Mouse (Mus musculus) neural tube, embryonic 13.5 days (tissue): ENCODE measurements at regions not wholly inside any gene's neighbourhood (a gene's known extent, or its start where the extent isn't known, plus 50 kb on each side); places are given as distances from the start of the nearest gene placed in this dataset.

Experiments used
- ATAC-seq: fragments of 200-750 bp; cut with Nextera tagmentation; 2 replicates; pipeline ENCODE4 v1.8.0; 2017; ENCODE audit warnings: low read depth, mild to moderate bottlenecking, moderate TSS enrichment, moderate library complexity
- H3K27ac ChIP-seq: fragments of 300-500 bp; sonication (generic); replicated peaks from 2 replicates; pipeline ENCODE4 v1.5.1; 2015; ENCODE audit warnings: moderate library complexity, mild to moderate bottlenecking, inconsistent platforms
- H3K27me3 ChIP-seq: fragments of 300-500 bp; sonication (generic); 2 replicates; pipeline ENCODE4 v1.6.1; 2015; ENCODE audit warnings: mild to moderate bottlenecking, inconsistent platforms
- H3K36me3 ChIP-seq: fragments of 300-500 bp; sonication (generic); 2 replicates; pipeline ENCODE4 v1.6.1; 2015; ENCODE audit warnings: mild to moderate bottlenecking, inconsistent platforms
- H3K4me1 ChIP-seq: fragments of 300-500 bp; sonication (generic); replicated peaks from 2 replicates; pipeline ENCODE4 v1.6.1; 2015; ENCODE audit warnings: inconsistent platforms
- H3K4me2 ChIP-seq: fragments of 300-500 bp; sonication (generic); 2 replicates; pipeline ENCODE4 v1.6.1; 2015; ENCODE audit warnings: inconsistent platforms, mild to moderate bottlenecking, moderate library complexity
- H3K4me3 ChIP-seq: fragments of 300-500 bp; sonication (generic); 2 replicates; pipeline ENCODE4 v1.5.1; 2015; ENCODE audit warnings: mild to moderate bottlenecking, inconsistent platforms
- H3K9ac ChIP-seq: fragments of 300-500 bp; sonication (generic); 2 replicates; pipeline ENCODE4 v1.6.1; 2015; ENCODE audit warnings: moderate library complexity, mild to moderate bottlenecking, inconsistent platforms
- H3K9me3 ChIP-seq: fragments of 300-500 bp; sonication (generic); 2 replicates; pipeline ENCODE4 v1.6.1; 2016; ENCODE audit warnings: inconsistent platforms
- WGBS: fragments of 180-500 bp; shearing (Covaris S2); methylation state at CpG from one replicate; pipeline ENCODE4 v1.1.7; 2015; 5-methylcytosine and 5-hydroxymethylcytosine counted together

GRCm38 (mm10) chr11:28782486-28782885, 70.5 kb upstream of the Efemp1 start:
- ATAC-seq, result no peak

GRCm38 (mm10) chr11:28770831-28771230, 82.2 kb upstream of the Efemp1 start:
- WGBS, result 94% methylated on average over 1 of the region's 1 CpGs
- H3K27ac ChIP-seq, result no peak overlapping the region
- ATAC-seq, result no peak

More at GRCm38 (mm10) chr11:28782486-28782885, 70.5 kb upstream of the Efemp1 start:
- H3K36me3 ChIP-seq, result no peaks in the 10 kb centered on the region
- no peaks in the 10 kb centered on the region for H3K27me3 ChIP-seq
- H3K9me3 ChIP-seq, result no peaks in the 10 kb centered on the region
- H3K4me1 ChIP-seq, result no peaks in the 10 kb centered on the region
- 75% methylated on average over 2 of the region's 2 CpGs for WGBS
- H3K27ac ChIP-seq, result no peak overlapping the region
- H3K4me3 ChIP-seq, result no peak overlapping the region
- H3K4me2 ChIP-seq, result no peak overlapping the region
- H3K9ac ChIP-seq, result no peak overlapping the region

GRCm38 (mm10) chr11:28760751-28761150, 92.3 kb upstream of the Efemp1 start:
- no peak overlapping the region for H3K9ac ChIP-seq
- H3K36me3 ChIP-seq, result no peaks in the 10 kb centered on the region
- H3K4me2 ChIP-seq, result no peak overlapping the region
- no peak for ATAC-seq
- H3K4me1 ChIP-seq, result no peaks in the 10 kb centered on the region
- H3K27me3 ChIP-seq, result no peaks in the 10 kb centered on the region
- no peaks in the 10 kb centered on the region for H3K9me3 ChIP-seq
- H3K27ac ChIP-seq, result no peak overlapping the region
- H3K4me3 ChIP-seq, result no peak overlapping the region

More at GRCm38 (mm10) chr11:28770831-28771230, 82.2 kb upstream of the Efemp1 start:
- H3K27me3 ChIP-seq, result no peaks in the 10 kb centered on the region
- H3K4me1 ChIP-seq, result no peaks in the 10 kb centered on the region
- no peaks in the 10 kb centered on the region for H3K36me3 ChIP-seq
- no peaks in the 10 kb centered on the region for H3K9me3 ChIP-seq
- no peak overlapping the region for H3K4me2 ChIP-seq
- no peak overlapping the region for H3K9ac ChIP-seq
- H3K4me3 ChIP-seq, result no peak overlapping the region

- H3K9ac ChIP-seq, result peak overlapping the region; percentile 45; the same call in 1 of the 2 replicates
- peak; percentile 95 for ATAC-seq
These were observed 117.9 kb upstream of the Efemp1 start for GRCm38 (mm10) chr11:28734941-28735597.

GRCm38 (mm10) chr11:28734581-28734931, 118.4 kb upstream of the Efemp1 start:
- Histone ChIP-seq H3K4me3 (no peak overlapping the region), H3K4me2 (peak overlapping the region; percentile 53), H3K27me3 (peaks cover 20% of the 10 kb centered on the region), H3K4me1 (peaks cover 20% of the 10 kb centered on the region), H3K9me3 (no peaks in the 10 kb centered on the region), H3K36me3 (no peaks in the 10 kb centered on the region), H3K9ac (no peak overlapping the region), H3K27ac (no peak overlapping the region)
- 14% methylated on average over 1 of the region's 1 CpGs for WGBS
- no peak for ATAC-seq

More at GRCm38 (mm10) chr11:28734941-28735597, 117.9 kb upstream of the Efemp1 start:
- H3K9me3 ChIP-seq, result no peaks in the 10 kb centered on the region
- peaks cover 20% of the 10 kb centered on the region for H3K27me3 ChIP-seq
- H3K4me1 ChIP-seq, result peaks cover 20% of the 10 kb centered on the region
- no peaks in the 10 kb centered on the region for H3K36me3 ChIP-seq
- H3K27ac ChIP-seq, result peak overlapping the region; percentile 74; the same call in 1 of the 2 replicates
- H3K4me3 ChIP-seq, result peak overlapping the region; percentile 21
- peak overlapping the region; percentile 53 for H3K4me2 ChIP-seq
- under 1% methylated on average over 8 of the region's 8 CpGs for WGBS

- Histone ChIP-seq H3K4me2 (no peak overlapping the region), H3K4me3 (no peak overlapping the region), H3K36me3 (no peaks in the 10 kb centered on the region), H3K9ac (no peak overlapping the region), H3K27ac (no peak overlapping the region), H3K4me1 (peaks cover 20% of the 10 kb centered on the region), H3K27me3 (peaks cover 20% of the 10 kb centered on the region), H3K9me3 (no peaks in the 10 kb centered on the region)
- 0 out of 2 replicates have a peak, but pooled peaks have one; percentile 69 for ATAC-seq
- WGBS, result 18% methylated on average over 3 of the region's 3 CpGs
These were observed 119.0 kb upstream of the Efemp1 start for GRCm38 (mm10) chr11:28733877-28734580.

- WGBS, result 41% methylated on average over 2 of the region's 2 CpGs
- Histone ChIP-seq H3K9ac (no peak overlapping the region), H3K4me1 (peaks cover 12% of the 10 kb centered on the region), H3K27me3 (peaks cover 18% of the 10 kb centered on the region), H3K27ac (no peak overlapping the region), H3K9me3 (no peaks in the 10 kb centered on the region), H3K36me3 (no peaks in the 10 kb centered on the region), H3K4me3 (no peak overlapping the region), H3K4me2 (no peak overlapping the region)
- ATAC-seq, result no peak
These were observed 122.9 kb upstream of the Efemp1 start for GRCm38 (mm10) chr11:28730140-28730539.

- no peak for ATAC-seq
- Histone ChIP-seq H3K4me3 (no peak overlapping the region), H3K4me2 (no peak overlapping the region), H3K36me3 (no peaks in the 10 kb centered on the region), H3K9me3 (no peaks in the 10 kb centered on the region), H3K4me1 (no peaks in the 10 kb centered on the region), H3K27ac (no peak overlapping the region), H3K27me3 (no peaks in the 10 kb centered on the region), H3K9ac (no peak overlapping the region)
- 68% methylated on average over 3 of the region's 3 CpGs for WGBS
These were observed 125.4 kb upstream of the Ccdc85a start for GRCm38 (mm10) chr11:28709511-28709910.

- WGBS, result 93% methylated on average over 6 of the region's 6 CpGs
- Histone ChIP-seq H3K36me3 (no peaks in the 10 kb centered on the region), H3K4me1 (no peaks in the 10 kb centered on the region), H3K27ac (no peak overlapping the region), H3K4me2 (no peak overlapping the region), H3K27me3 (no peaks in the 10 kb centered on the region), H3K9me3 (no peaks in the 10 kb centered on the region), H3K9ac (no peak overlapping the region), H3K4me3 (no peak overlapping the region)
- ATAC-seq, result no peak
These were observed 124.3 kb upstream of the Ccdc85a start for GRCm38 (mm10) chr11:28708431-28708830.

GRCm38 (mm10) chr11:28702384-28702783, 118.3 kb upstream of the Ccdc85a start:
- no peak for ATAC-seq
- Histone ChIP-seq H3K4me3 (no peak overlapping the region), H3K4me1 (peaks cover 9% of the 10 kb centered on the region)

GRCm38 (mm10) chr11:28701379-28701778, 117.3 kb upstream of the Ccdc85a start:
- H3K4me3 ChIP-seq, result no peak overlapping the region
- no peak overlapping the region for H3K27ac ChIP-seq
- no peaks in the 10 kb centered on the region for H3K27me3 ChIP-seq
- WGBS, result 91% methylated on average over 2 of the region's 2 CpGs
- no peaks in the 10 kb centered on the region for H3K36me3 ChIP-seq
- no peak for ATAC-seq
- H3K9ac ChIP-seq, result no peak overlapping the region
- peaks cover 9% of the 10 kb centered on the region for H3K4me1 ChIP-seq
- H3K4me2 ChIP-seq, result no peak overlapping the region
- no peaks in the 10 kb centered on the region for H3K9me3 ChIP-seq

More at GRCm38 (mm10) chr11:28702384-28702783, 118.3 kb upstream of the Ccdc85a start:
- Histone ChIP-seq H3K36me3 (no peaks in the 10 kb centered on the region), H3K27me3 (no peaks in the 10 kb centered on the region), H3K9ac (no peak overlapping the region), H3K9me3 (no peaks in the 10 kb centered on the region), H3K4me2 (no peak overlapping the region), H3K27ac (no peak overlapping the region)
- 79% methylated on average over 1 of the region's 1 CpGs for WGBS

- no peak overlapping the region for H3K9ac ChIP-seq
- H3K4me1 ChIP-seq, result peaks cover 9% of the 10 kb centered on the region
- ATAC-seq, result no peak
- H3K4me3 ChIP-seq, result no peak overlapping the region
- H3K4me2 ChIP-seq, result no peak overlapping the region
- no peaks in the 10 kb centered on the region for H3K9me3 ChIP-seq
- H3K27me3 ChIP-seq, result no peaks in the 10 kb centered on the region
- H3K36me3 ChIP-seq, result no peaks in the 10 kb centered on the region
- H3K27ac ChIP-seq, result no peak overlapping the region
These were observed 115.6 kb upstream of the Ccdc85a start for GRCm38 (mm10) chr11:28699766-28700165.
